Mouse (Mus musculus) embryo, embryonic 10 days (tissue): Measurements from ENCODE around the gene Prdm13.

Experiments used
- DNase-seq: peaks from one replicate; pipeline ENCODE4 v3.0.0-alpha.2; 2015; ENCODE audit warnings: low spot score

Prdm13 gene

DNA sequence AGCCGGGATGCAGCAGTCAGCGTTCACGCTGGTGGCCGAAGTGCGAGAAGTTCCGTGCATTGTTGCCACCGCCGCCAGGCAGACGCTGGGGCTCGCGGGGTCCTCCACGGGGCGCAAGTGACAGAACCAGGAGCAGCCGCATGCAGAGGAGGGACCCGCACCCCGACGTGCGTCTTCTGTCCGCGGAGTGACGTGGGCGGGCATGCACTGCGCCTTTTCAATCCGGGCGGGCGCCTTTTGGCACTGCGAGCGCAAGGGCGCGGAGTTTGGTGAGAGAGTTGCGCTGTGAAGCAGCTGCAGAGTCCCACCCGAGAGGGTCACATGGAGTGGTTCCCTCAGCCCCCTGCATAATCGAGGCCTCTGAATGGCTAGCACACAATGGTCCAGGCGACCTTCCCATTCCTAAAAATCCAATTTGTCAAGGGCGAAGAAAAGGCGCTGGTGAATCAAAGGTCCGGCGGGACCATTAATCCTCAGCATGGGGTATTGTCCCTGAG is at the start of gene Prdm13:
TSS of gene Prdm13 (minus strand) at position 369 of the 497 bp plus-strand sequence.
- DNase-seq = peak; percentile 78

DNA sequence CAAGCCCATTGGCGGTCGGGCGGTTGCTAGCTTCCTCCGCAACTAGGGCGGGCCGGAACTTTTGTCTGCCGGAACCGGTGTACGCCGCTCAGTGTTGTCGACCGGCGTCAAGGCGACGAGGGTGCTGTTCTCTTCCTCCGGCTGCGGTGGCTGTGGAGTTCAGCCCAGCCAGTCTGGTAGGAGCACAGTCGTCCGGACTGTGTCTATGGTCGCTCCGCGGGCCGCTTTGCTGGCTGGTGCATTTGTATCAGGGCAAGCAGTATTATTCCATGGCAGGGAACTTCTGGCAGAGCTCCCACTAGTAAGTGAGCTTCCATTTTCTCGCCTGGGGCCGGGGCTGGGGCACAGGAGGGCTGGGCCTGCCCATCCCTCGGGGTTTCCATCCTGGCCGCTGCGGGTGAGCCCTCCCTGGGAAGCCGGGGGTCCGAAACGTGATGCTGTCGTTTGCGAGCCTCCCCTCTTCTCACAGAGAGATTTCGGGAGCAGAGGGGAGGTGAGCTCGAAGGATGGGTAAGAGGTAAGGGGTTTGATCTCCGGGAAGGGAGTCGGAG is 41.9 kb upstream of the Prdm13 start, which contains the start of gene Ccnc:
TSS of gene Ccnc (plus strand) at position 87 of the 551 bp plus-strand sequence.
- peak; percentile 97 for DNase-seq

DNA sequence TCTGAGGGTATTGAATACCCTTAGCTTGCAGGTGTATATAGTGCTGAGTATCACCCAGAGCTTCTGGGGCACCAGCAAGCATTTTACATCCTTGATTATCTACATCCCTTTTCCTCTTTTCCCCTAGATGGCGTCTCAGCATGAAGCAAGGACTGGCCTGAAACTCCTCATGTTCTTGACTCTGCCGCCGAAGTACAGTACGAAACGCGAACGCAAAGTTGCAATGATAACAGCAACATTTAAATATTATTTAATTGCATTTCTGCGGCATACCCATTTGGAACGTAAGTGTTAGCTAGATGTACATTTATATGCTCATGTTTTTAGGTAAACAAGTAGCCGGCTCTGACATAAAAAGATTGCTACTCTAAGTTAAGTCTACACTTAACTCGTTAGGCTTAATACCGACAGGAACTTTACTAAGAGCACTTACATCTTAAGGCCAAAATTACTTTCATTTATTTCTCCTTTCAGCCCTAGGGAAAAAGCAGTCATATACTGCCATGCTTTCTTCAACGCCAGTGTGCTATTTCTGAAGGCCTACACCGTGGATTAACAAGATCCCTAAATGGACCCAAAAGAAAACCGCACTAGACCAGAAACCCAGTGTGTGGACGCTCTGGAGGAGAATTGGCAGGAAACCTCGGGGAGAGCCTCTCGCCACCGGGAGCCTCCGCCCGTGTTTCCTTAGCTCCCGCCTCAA is 41.3 kb upstream of the Prdm13 start:
- DNase-seq = peak; percentile 81

DNA sequence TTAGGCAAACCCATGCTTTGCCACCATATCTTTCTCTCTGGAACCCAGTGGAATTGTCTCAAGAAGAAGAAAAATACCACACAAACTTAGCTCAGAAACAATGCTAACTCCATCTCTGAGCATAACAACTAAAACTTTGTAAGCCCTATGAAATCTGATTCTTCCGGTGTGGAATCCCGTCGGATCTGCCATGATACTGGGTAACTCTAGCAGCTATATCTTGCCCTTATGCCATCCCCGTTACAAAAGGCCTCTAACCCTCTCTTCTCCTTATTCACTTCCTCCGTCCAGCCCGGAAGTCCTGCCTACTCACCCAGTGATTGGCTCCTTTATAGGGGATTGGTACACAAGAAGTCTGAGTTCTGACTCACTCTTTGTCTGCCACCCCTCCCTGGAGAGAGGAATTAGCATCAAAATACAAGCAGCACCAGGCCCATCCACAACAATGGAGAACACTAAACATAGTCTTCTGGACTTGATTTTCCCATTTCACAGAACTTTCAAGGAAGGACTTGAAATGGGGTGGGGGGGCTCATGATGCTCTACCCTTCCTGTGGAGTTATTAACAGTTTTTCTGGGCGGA is 37.1 kb upstream of the Prdm13 start:
- peak; percentile 14 for DNase-seq

DNA sequence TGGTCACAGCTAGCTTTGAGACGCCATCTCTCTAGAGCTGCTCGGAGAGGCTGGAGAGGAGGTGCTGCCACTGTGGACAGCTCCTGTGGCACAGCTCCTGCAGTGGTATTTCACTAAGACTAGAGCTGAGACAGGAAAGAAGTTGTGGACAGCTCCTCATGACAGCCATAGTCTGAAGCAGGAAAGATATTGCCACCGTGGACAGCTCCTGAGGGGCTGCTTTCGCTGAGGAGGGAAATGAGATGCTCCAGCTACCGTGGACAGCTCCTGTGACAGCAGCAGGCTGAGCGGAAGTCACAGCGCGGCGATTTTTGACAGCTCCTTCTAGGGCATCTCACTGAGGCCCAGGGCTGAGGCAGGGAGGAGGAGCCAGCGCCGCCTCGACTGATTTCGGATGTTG is 26.4 kb upstream of the Prdm13 start:
- DNase-seq = peak; percentile 95

DNA sequence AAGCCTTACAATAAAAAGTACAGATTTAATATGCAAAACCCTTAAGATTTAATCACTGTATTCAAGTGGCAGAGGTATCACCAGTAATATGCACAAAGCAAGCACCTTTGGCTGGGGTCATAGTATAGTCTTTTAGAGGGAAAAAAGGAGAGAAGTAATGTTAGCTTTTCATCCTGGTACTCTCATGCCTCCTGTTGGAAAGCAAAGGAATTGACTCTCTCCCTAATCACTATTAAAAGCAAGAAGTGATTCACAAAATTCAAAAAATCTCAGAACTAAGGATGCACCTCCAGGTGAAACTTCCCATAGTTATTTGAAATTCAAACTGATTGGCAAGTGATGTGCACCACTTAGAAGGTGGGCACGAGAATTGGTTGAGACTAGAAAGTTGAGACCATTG is 19.3 kb upstream of the Prdm13 start:
- DNase-seq = no peak

DNA sequence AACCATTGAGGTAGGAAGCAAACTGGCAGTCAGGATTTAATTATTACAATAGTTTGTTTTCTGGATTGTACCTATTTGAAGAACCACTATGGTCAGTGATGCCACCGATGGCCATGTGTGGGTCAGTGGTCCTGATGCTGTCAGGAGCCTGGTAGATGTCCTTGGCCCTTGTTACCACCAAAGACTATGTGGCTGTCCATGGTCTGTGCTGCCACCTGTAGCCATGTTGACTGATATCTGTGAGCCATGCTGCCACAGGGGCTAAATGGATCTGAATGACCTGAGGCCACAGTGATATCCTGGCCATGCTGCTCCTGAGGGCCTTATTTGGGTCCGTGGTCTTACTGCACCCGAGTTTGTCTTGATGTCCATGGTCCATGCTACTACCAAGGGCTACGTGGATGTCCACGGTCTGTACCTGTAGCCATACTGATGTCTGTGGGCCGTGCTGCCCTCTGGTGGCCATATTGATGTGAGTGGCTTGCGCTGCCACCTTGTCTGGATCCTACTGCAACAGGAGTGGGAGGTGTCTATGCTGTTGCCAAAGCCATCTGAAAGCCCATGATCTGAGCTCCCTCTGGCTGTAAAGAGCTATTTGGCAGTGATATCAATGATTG is 10.0 kb upstream of the Prdm13 start:
- DNase-seq = peak; percentile 79

DNA sequence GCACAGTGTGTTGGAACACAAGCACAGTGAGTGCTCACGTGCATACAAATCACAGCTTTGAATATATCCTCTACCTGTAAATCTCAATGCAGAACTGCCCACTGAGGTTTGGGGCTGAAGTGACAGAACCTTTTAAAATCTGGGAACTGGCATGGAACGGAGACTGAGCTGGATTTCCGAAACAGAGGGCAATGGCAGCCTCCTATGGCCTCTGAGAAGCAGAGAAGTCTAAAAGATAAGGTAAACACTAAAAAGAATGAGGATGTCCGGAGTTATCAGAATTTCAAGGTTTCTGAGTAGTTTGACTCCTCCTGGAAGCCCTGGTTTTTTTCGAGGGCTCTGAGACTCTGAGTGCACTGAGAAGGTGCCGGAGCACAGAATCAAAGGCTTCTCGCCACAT is 4.5 kb upstream of the Prdm13 start:
- DNase-seq = no peak

DNA sequence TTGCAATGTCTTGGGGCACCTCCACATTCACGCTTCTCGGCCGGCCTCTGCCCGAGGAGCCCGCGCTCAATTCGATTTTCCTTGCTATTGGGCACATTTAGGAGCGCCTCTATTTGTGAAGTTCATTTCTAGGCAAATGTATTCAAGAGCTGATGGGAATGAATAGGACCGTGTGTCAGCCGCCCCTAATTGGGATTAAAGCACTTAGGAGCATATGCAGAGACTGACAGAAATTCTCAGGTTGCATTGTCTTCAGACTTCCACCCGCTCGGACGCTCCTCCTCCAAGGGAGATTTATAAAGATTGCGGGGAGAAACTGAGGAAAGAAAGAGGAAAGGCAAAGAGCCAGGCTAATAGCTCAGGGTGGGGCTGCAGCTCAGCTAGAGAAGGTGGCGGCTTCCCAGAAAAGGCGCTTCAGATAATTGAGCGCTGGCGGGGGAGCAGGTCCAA is 3.8 kb upstream of the Prdm13 start:
- peak; percentile 55 for DNase-seq

DNA sequence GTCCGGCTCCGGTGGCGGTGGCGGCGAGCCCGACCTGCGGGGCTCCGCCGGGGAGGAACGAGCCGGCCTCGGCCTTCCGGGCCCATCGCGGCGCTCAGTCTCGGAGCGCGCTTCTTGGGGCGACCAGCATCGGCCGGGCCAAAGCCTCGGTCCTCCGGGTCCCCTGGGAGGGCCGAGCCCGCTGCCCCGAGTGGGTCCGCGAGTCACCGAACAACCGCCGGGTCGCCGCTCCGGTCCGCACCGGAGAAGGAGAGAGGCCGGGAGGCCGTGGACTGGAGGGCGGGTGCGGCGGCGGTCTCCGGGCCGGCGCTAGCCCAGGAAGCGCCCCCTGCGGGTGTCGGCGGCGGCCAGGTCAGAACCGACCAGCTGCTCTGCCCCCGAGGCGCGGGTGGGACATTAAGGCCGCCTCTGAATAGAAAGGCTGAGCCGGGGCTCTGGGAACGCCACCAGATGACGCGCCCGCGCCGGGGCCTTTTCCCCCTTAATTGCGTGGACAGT is 3.0 kb upstream of the Prdm13 start:
- DNase-seq = peak; percentile 68

DNA sequence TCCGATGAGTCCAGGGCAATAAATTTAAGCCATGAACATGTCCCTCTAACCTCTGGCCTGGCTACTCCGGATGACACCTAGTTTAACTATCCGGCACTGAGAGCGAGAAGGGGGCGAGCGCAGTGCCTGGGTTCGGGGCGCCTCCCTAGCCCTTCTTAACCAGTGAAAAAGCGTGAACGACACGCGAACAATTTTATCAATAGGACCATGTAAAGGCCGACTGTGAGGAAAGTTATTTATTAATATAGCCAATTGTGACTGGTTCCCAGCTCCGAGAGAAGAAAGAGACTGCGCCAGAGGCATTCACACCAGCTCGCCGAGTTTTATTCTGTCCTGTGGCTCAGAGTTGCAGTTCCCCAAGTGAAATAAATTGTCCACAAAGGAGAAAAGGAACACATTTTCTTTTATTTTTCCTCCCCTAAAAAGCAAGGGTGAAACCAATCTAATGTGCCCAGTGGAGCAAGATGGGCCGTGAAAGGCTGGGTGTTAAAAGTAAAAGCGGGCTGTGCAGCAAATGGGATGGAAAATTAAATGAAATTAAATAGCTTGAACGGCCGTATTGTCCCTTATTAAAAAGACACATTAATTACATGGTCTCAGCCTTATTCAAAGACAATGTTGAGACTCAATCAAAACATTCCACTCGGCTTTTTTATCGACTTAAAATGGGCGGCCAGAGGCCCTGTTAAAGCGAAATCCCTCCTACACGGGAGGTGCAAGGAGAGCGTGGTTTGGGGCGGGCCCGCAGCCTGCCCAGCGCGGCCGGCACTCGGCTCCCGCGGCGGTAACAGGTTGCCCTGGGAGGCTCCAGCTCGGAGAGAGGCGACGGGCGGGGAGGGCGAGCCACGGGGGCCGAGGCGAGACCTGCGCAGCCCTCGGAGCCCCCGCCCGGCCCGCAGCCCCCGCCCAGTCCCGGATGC is 2.3 kb upstream of the Prdm13 start:
- DNase-seq = peak; percentile 54

DNA sequence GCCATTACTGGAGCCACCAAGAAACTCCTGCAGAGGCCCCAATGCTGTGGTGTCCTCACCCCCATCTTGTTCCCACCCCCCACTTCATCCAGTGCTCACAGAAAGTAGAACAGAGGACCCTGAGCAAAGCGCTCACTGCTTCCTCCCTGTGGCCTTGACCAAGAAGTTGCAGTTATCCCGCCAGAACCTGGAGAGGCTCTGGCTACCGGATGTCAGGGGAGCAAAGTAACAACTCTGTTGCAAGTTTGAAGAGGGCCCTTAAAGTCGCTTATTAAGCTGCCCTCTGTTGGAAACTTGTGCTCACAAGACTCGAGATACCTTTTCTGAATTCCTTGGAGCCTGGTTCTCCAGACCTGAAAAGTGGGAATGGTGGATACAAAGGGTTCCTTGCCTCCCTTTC is 1.2 kb upstream of the Prdm13 start:
- DNase-seq = peak; percentile 63

DNA sequence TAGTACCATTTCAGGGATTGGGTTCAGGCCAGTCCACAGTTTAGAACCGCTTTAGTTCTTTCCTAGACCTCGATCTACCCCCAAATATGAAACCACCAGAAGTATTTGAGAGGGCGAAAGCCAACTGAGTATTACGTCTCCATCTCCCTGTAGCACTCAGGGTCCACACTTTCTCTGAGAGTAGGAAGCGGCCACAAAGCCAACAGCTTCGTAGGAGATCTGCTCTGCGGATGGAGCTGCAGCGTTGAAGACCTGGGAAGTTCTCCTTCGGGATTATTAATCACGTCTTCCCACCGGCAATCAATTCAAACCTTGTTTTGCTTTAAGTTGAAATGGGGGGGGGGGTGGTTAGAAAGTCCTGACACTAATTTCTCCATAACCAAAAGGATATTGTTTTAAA is 653 bp upstream of the Prdm13 start:
- DNase-seq = peak; percentile 17

DNA sequence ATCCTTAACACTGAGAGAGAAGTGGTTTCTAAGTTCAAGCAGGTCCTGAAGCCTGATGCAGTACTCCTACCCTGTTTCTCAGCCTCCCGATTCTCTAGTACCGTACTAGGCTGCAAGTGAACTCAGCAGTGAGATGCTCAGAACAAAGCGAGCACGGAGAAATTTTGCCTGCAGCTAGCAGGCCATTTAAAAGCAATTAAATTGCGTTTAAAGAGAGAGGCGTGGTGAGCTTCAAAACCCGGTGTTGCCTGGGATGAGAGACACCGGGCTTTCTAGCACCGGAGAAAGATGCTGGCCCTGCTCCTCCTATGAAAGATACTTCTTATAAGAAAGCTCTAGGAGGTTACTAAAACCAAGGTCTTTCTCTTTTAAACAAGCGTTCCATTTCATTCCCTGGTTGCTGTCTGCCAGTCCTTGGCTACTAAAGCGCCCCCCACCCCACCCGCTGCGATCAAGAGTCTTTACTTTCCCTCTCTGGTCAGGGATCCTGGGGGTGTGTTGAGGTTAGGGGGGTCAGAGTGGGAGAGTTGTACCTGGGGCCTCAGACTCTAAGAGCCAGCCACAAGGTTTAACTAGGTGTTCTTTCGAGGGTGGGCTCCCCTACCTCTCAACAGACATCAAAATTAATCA is 1.3 kb downstream of the Prdm13 start:
- DNase-seq = peak; percentile 23

DNA sequence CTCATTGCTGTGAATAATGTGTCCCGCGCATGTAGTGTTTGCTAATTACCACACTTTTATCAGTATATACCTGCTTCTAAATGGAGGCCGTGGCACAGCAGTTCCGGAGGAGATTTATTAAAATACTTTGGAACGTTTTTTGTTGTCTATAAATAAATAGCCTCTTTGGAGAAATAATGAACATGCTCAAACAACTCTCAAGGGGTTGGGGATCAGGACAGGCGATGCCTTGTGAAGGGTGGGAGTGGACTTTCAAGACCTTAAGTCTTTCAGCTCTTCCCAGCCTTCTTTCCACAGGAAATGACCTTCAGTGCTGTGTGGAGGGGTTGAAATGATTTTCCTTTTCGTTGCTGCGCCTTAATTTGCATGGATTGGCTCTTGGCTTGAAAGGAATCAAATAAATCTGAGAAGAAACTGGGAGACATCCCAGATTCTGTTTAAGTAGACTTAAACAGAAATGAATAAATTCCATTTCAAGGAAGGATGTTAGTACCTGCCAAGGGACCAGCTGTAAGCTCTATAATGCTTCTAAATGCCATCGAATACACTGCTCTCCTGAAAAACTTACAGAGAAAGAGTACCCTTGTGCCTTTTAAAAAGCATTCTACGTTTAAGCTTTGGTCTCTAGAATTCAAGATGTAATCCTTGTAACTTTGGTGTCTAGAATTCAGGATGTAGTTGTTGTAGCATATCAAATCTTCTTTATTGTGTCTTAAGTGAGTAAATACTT is 3.2 kb downstream of the Prdm13 start:
- no peak for DNase-seq

DNA sequence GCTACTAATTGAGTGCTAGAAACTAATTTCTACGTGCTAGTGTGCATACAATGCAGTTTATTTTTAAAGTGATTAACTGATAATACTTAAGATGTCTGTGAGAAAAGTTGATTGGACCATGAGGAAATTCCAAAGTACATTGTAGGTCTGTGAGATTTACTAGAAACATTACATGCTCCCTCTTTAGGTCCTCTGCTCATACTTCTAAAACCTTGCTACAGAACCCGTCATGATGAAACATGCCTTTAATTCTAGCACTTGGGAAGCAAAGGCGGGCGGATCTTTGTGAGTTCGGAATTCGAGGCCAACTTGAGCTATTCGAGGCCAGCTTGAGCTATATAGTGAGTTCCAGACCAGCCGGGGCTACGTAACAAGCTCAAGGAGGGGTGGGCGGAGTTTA is 4.8 kb downstream of the Prdm13 start:
- DNase-seq = peak; percentile 28

DNA sequence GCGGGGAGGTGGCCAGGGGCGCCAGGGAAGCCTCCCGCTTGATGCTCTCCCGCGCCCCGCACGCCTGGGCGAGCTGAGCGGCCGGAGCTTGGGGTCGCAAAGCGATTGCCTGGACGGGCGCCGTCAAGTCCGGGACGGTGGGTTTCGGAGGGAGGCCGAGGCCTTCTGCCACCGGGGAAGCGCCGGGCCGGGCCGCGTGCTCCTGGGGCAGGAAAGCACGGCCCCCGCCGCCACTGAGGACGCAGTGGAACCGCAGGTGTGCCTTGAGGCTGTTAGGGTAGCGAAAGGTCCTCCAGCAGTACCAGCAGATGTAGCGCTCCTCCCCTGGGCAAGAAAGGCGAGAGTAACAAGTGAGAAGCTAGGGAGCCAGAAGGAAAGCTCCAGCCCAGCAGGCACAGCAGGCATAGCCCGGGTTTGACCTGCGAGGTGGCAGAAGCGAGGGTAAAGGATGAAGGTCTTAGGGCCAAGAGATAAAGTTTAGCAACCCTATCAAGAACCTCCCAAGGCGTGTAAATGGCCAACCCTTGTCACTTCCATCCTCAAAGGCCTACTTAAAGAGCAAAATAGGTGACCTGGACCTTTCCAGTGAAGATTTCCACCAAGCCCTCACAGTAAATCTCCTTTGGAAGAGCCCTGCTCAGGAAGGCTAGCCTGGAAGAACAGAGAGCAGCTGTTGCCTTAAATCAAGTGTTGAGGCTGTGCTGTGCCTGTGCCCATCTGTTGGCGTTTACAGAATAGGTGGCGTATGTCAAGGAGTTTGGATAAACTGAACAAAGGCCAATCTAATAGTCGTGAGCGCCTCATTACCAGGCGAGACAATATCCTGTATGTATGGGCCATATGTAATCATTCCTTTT is 5.9 kb downstream of the Prdm13 start:
- DNase-seq = peak; percentile 50

DNA sequence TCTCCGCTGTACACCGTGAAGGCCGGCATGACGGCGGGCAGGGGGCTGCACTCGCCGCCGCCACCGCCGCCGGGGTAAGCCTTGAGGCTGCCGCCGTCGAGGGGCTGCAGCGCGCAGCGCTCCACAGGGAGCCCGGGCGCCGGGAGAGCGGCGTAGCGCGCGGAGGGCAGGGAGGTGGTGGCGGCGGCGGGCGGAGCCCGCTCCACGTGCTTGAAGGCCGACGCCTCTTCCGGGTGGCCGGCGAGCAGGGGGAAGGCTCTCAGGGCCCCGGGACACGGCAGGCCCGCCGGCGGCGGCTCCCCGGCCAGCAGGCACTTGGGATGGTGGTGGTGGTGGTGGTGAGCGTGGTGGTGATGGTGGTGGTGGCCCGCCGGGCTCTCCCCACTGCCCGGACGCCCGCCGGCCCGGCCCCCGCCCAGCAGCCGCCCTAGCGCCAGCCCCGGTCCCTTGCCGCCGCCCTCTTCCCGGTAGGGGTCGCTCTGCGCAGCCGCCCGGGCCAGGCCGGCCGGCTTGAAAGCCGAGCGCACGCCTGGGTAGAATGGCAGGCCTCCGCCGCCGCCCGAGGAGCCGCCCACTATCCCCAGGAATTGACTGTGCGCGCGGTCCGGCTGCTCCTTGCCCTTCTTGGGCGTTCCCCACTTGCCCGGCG is 6.7 kb downstream of the Prdm13 start:
- peak; percentile 69 for DNase-seq
